In genomic region chr8:13675121-13675520, GRCm38 (mm10) we compare ENCODE assay signal across 8 mouse cellular contexts. TPM values are rescaled to one million over a fixed set of nuclear protein-coding genes. Genes with fewer than 3 reads are reported as not detected.
DNase-seq lines count a peak whose midpoint lies in the region; ATAC-seq and TF ChIP-seq lines count a peak whose summit lies in the region.

No protein-coding gene starts in this region.

- H3K4me3 ChIP-seq in lung, embryonic 16.5 days (ENCODE audit: low read length): peak overlapping the region; percentile 80
- no peak overlapping the region for H3K4me3 ChIP-seq in embryonic facial prominence, embryonic 11.5 days (ENCODE audit: low read depth, low read length)
- H3K4me3 ChIP-seq in hindbrain, postnatal 0 days (ENCODE audit: low read length): peak overlapping the region; percentile 89
- no peak overlapping the region for H3K4me3 ChIP-seq in neural tube, embryonic 12.5 days

- H3K27me3 ChIP-seq in lung, embryonic 16.5 days (ENCODE audit: control insufficient read depth, insufficient read depth, low read depth, low read length): no peaks in the 10 kb centered on the region
- no peaks in the 10 kb centered on the region for H3K27me3 ChIP-seq in embryonic facial prominence, embryonic 11.5 days (ENCODE audit: control insufficient read depth, insufficient read depth, low read length)
- no peaks in the 10 kb centered on the region for H3K27me3 ChIP-seq in hindbrain, postnatal 0 days (ENCODE audit: insufficient read depth, low read length)
- H3K27me3 ChIP-seq in neural tube, embryonic 12.5 days (replicated peaks): no peaks in the 10 kb centered on the region

- H3K9me3 ChIP-seq in lung, embryonic 16.5 days (ENCODE audit: control insufficient read depth, low read length): no peaks in the 10 kb centered on the region
- H3K9me3 ChIP-seq in embryonic facial prominence, embryonic 11.5 days (replicated peaks; ENCODE audit: control insufficient read depth, low read length): no peaks in the 10 kb centered on the region
- no peaks in the 10 kb centered on the region for H3K9me3 ChIP-seq in hindbrain, postnatal 0 days (ENCODE audit: low read length)
- no peaks in the 10 kb centered on the region for H3K9me3 ChIP-seq in neural tube, embryonic 12.5 days

- H3K27ac ChIP-seq in lung, embryonic 16.5 days (ENCODE audit: low read length): peak overlapping the region; percentile 75
- H3K27ac ChIP-seq in embryonic facial prominence, embryonic 11.5 days (replicated peaks; ENCODE audit: low read depth, low read length): no peak overlapping the region
- H3K27ac ChIP-seq in hindbrain, postnatal 0 days: peak overlapping the region; percentile 97
- H3K27ac ChIP-seq in neural tube, embryonic 12.5 days: no peak overlapping the region

- TF ChIP-seq CTCF in hindbrain, postnatal 0 days (IDR thresholded peaks at IDR 0.05; ENCODE audit: low read depth): no peak

- no peak for ATAC-seq in lung, embryonic 16.5 days (ENCODE audit: low read depth)
- ATAC-seq in embryonic facial prominence, embryonic 11.5 days (replicated peaks; ENCODE audit: insufficient number of reproducible peaks, low FRiP score, low TSS enrichment, low read depth): no peak
- no peak for ATAC-seq in hindbrain, postnatal 0 days
- ATAC-seq in neural tube, embryonic 12.5 days (ENCODE audit: low FRiP score, low read depth): no peak

- peak overlapping the region; percentile 79 for H3K9ac ChIP-seq in lung, embryonic 16.5 days (ENCODE audit: low read length)
- H3K9ac ChIP-seq in embryonic facial prominence, embryonic 11.5 days (replicated peaks; ENCODE audit: low read length): no peak overlapping the region
- H3K9ac ChIP-seq in hindbrain, postnatal 0 days (replicated peaks; ENCODE audit: low read length): peak overlapping the region; percentile 80
- no peak overlapping the region for H3K9ac ChIP-seq in neural tube, embryonic 12.5 days

- H3K4me1 ChIP-seq in lung, embryonic 16.5 days (replicated peaks; ENCODE audit: control insufficient read depth, insufficient read depth, low read length): peaks cover 39% of the 10 kb centered on the region
- no peaks in the 10 kb centered on the region for H3K4me1 ChIP-seq in embryonic facial prominence, embryonic 11.5 days (ENCODE audit: control insufficient read depth, insufficient read depth, low read length)
- H3K4me1 ChIP-seq in hindbrain, postnatal 0 days (ENCODE audit: insufficient read depth, low read length): peaks cover 42% of the 10 kb centered on the region
- H3K4me1 ChIP-seq in neural tube, embryonic 12.5 days: peaks cover 27% of the 10 kb centered on the region

- H3K4me2 ChIP-seq in lung, embryonic 16.5 days (ENCODE audit: low read depth, low read length): peak overlapping the region; percentile 86
- peak overlapping the region; percentile 22 for H3K4me2 ChIP-seq in embryonic facial prominence, embryonic 11.5 days (ENCODE audit: low read depth, low read length)
- H3K4me2 ChIP-seq in hindbrain, postnatal 0 days (ENCODE audit: low read depth, low read length): peak overlapping the region; percentile 83
- H3K4me2 ChIP-seq in neural tube, embryonic 12.5 days (replicated peaks): peak overlapping the region; percentile 76

- 45% methylated on average over 4 of the region's 4 CpGs for WGBS in lung, embryonic 16.5 days
- WGBS in embryonic facial prominence, embryonic 11.5 days: 64% methylated on average over 4 of the region's 4 CpGs
- 59% methylated on average over 4 of the region's 4 CpGs for WGBS in hindbrain, postnatal 0 days
- 83% methylated on average over 4 of the region's 4 CpGs for WGBS in neural tube, embryonic 12.5 days

- H3K36me3 ChIP-seq in lung, embryonic 16.5 days (ENCODE audit: control insufficient read depth, insufficient read depth, low read length): no peaks in the 10 kb centered on the region
- H3K36me3 ChIP-seq in embryonic facial prominence, embryonic 11.5 days (replicated peaks; ENCODE audit: control insufficient read depth, insufficient read depth, low read depth, low read length): no peaks in the 10 kb centered on the region
- no peaks in the 10 kb centered on the region for H3K36me3 ChIP-seq in hindbrain, postnatal 0 days (ENCODE audit: insufficient read depth, low read length)
- H3K36me3 ChIP-seq in neural tube, embryonic 12.5 days: no peaks in the 10 kb centered on the region

- DNase-seq in lung, postnatal 10 days: no peak
- DNase-seq in embryonic facial prominence, embryonic 11.5 days (ENCODE audit: low spot score): no peak
- DNase-seq in hindbrain, postnatal 0 days (ENCODE audit: low spot score): no peak
- no peak for DNase-seq in layer of hippocampus, adult 9-11 months
- no peak for DNase-seq in layer of hippocampus, postnatal 36 days
- DNase-seq in cerebellum, postnatal 36 days: no peak

RNA-seq across cellular contexts. Expression of gene Rasa3, which starts 2.3 kb away (rescaled TPM):
- polyA plus RNA-seq in lung, embryonic 16.5 days (2015; fragmentation: Nextera tagmentation; extraction: Ambion mirVana): 48.7 and 50.7 TPM in 2 replicates
- 20.7 and 21.8 TPM in 2 replicates for polyA plus RNA-seq in embryonic facial prominence, embryonic 11.5 days (2014; fragmentation: Nextera tagmentation; extraction: Ambion mirVana)
- total RNA-seq in hindbrain, postnatal 0 days (2014; rRNA removed): 84.7 and 85.2 TPM in 2 replicates
- polyA plus RNA-seq in hindbrain, postnatal 0 days (2015; fragmentation: Nextera tagmentation; extraction: Ambion mirVana): 29.4 and 33.5 TPM in 2 replicates
- 29.1 and 30.4 TPM in 2 replicates for polyA plus RNA-seq in neural tube, embryonic 12.5 days (2016; fragmentation: Nextera tagmentation; extraction: Ambion mirVana)
- 10 to 100 TPM; 62.4 to 69.7 TPM for total RNA-seq in layer of hippocampus, postnatal 36 days (2021)

RNA-seq across cellular contexts. Expression of gene Cfap97d2, which starts 30.6 kb away (rescaled TPM):
- polyA plus RNA-seq in lung, embryonic 16.5 days (2015; fragmentation: Nextera tagmentation; extraction: Ambion mirVana): 0.29 and 1.0 TPM in 2 replicates
- 0.27 TPM in 1 of 2 replicates, not detected in the other for polyA plus RNA-seq in embryonic facial prominence, embryonic 11.5 days (2014; fragmentation: Nextera tagmentation; extraction: Ambion mirVana)
- 0.54 and 0.84 TPM in 2 replicates for total RNA-seq in hindbrain, postnatal 0 days (2014; rRNA removed)
- polyA plus RNA-seq in hindbrain, postnatal 0 days (2015; fragmentation: Nextera tagmentation; extraction: Ambion mirVana): 1.8 TPM in 2 replicates
- polyA plus RNA-seq in neural tube, embryonic 12.5 days (2016; fragmentation: Nextera tagmentation; extraction: Ambion mirVana): 0.92 and 1.2 TPM in 2 replicates
- total RNA-seq in layer of hippocampus, postnatal 36 days (2021): 1 to 10 TPM; 1.1 to 1.3 TPM

Comparison
In these comparisons a context has a peak if more than half of its experiments do, and no peak if none do; other contexts are left out.
1. H3K27ac ChIP-seq: peak in lung, embryonic 16.5 days (single experiment) and hindbrain, postnatal 0 days (single experiment); none in embryonic facial prominence, embryonic 11.5 days (single experiment) and neural tube, embryonic 12.5 days (single experiment).
2. H3K4me2 ChIP-seq: peak in every context shown above with its lines; median percentile 86 in lung, embryonic 16.5 days; 83 in hindbrain, postnatal 0 days; 76 in neural tube, embryonic 12.5 days; 22 in embryonic facial prominence, embryonic 11.5 days.
3. H3K4me3 ChIP-seq: peak in lung, embryonic 16.5 days (single experiment) and hindbrain, postnatal 0 days (single experiment); none in embryonic facial prominence, embryonic 11.5 days (single experiment) and neural tube, embryonic 12.5 days (single experiment).
4. H3K9ac ChIP-seq: peak in lung, embryonic 16.5 days (single experiment) and hindbrain, postnatal 0 days (single experiment); none in embryonic facial prominence, embryonic 11.5 days (single experiment) and neural tube, embryonic 12.5 days (single experiment).